ENCODE assay signal across 30 mouse cellular contexts in genomic region chr17:42692136-42692535, GRCm38 (mm10). TPM values are rescaled to one million over a fixed set of nuclear protein-coding genes. Genes with fewer than 3 reads are reported as not detected.
DNase-seq lines count a peak whose midpoint lies in the region; ATAC-seq and TF ChIP-seq lines count a peak whose summit lies in the region.
"Had no signal": no experiment of that assay in that cellular context is flagged by ENCODE, and none has a peak within 500 bp of the region (broad histone marks: within the 10 kb centered on the region; RNA-seq: fewer than 3 reads in every experiment).

Gene Adgrf4, minus strand, starts transcription at chr17:42692284.

- no peaks in the 10 kb centered on the region for H3K36me3 ChIP-seq in midbrain, embryonic 14.5 days (ENCODE audit: control insufficient read depth, insufficient read depth, low read length)
- H3K36me3 ChIP-seq: forebrain, embryonic 15.5 days; heart, embryonic 13.5 days; midbrain, embryonic 13.5 days had no signal

- DNase-seq in layer of hippocampus, adult 9-11 months = peak; percentile 21
- DNase-seq in layer of hippocampus, adult 2 months (ENCODE audit: low spot score in 2 of 2) = no peak
- DNase-seq in urinary bladder, postnatal 14 days (ENCODE audit: low spot score) = peak; percentile 25
- DNase-seq in urinary bladder, adult 2 months (ENCODE audit: low spot score) = no peak
- DNase-seq in gonadal fat pad, adult 2 months (ENCODE audit: low read depth) = peak; percentile 55
- DNase-seq in midbrain, embryonic 14.5 days = no peak
- DNase-seq: B cell, adult 2 months; cerebellum, adult 8-10 months; cerebellum, postnatal 25 days; heart, postnatal 10 days; kidney, adult 9 months; kidney, postnatal 10 days; lung, adult 2 months; lung, postnatal 10 days; right cerebral cortex, postnatal 4 days; thymus, adult 2 months; thymus, postnatal 36 days had no signal

- ATAC-seq in midbrain, embryonic 14.5 days (ENCODE audit: low FRiP score, low TSS enrichment) = no peak
- ATAC-seq: activated CD4-positive, CD25-positive, alpha-beta regulatory T cell, adult 4 months; forebrain, embryonic 15.5 days; intestine, postnatal 0 days; midbrain, embryonic 13.5 days had no signal

- H3K4me2 ChIP-seq in midbrain, embryonic 14.5 days (ENCODE audit: low read length) = no peak within 1 kb of the TSS
- H3K4me2 ChIP-seq: forebrain, embryonic 15.5 days; heart, embryonic 13.5 days; hindbrain, embryonic 14.5 days; midbrain, embryonic 13.5 days had no signal

- no peaks in the 10 kb centered on the region for H3K4me1 ChIP-seq in midbrain, embryonic 14.5 days (ENCODE audit: control insufficient read depth, insufficient read depth, low read length)
- H3K4me1 ChIP-seq: forebrain, embryonic 15.5 days; heart, embryonic 13.5 days; midbrain, embryonic 13.5 days had no signal

- WGBS in midbrain, embryonic 14.5 days = 88% methylated on average over 10 of the region's 10 CpGs

- H3K9me3 ChIP-seq in midbrain, embryonic 14.5 days (ENCODE audit: control insufficient read depth, low read length) = no peaks in the 10 kb centered on the region
- H3K9me3 ChIP-seq: forebrain, embryonic 15.5 days; heart, embryonic 13.5 days; midbrain, embryonic 13.5 days had no signal

- no peaks in the 10 kb centered on the region for H3K27me3 ChIP-seq in midbrain, embryonic 14.5 days (ENCODE audit: control insufficient read depth, insufficient read depth, low read length)
- H3K27me3 ChIP-seq: forebrain, embryonic 15.5 days; heart, embryonic 13.5 days; midbrain, embryonic 13.5 days had no signal

- H3K4me3 ChIP-seq in layer of hippocampus, adult 2 months = no peak within 1 kb of the TSS
- H3K4me3 ChIP-seq in midbrain, embryonic 14.5 days (replicated peaks; ENCODE audit: low read depth, low read length) = no peak within 1 kb of the TSS
- H3K4me3 ChIP-seq: forebrain, embryonic 15.5 days; heart, embryonic 13.5 days; left cerebral cortex, adult 2 months; midbrain, embryonic 13.5 days had no signal

- TF ChIP-seq CTCF in layer of hippocampus, adult 2 months (conservative IDR thresholded peaks at IDR 0.05) = no peak

- H3K9ac ChIP-seq in midbrain, embryonic 14.5 days (replicated peaks; ENCODE audit: low read length) = no peak within 1 kb of the TSS
- H3K9ac ChIP-seq: forebrain, embryonic 15.5 days; heart, embryonic 13.5 days; hindbrain, embryonic 14.5 days; liver, embryonic 14.5 days; midbrain, embryonic 13.5 days had no signal

- no peak within 1 kb of the TSS for H3K27ac ChIP-seq in layer of hippocampus, adult 2 months
- no peak within 1 kb of the TSS for H3K27ac ChIP-seq in midbrain, embryonic 14.5 days (replicated peaks; ENCODE audit: low read depth, low read length)
- H3K27ac ChIP-seq: forebrain, embryonic 15.5 days; heart, embryonic 13.5 days; hindbrain, embryonic 14.5 days; left cerebral cortex, adult 2 months; liver, embryonic 14.5 days; macrophage; midbrain, embryonic 13.5 days had no signal

RNA-seq across cellular contexts. Expression of gene Adgrf4, which starts in this region (rescaled TPM):
- total RNA-seq in layer of hippocampus, adult 2 months (2021) = 1 to 10 TPM; 1.3 to 2.1 TPM
- polyA plus RNA-seq in urinary bladder, adult 2 months (2012; rRNA removed) = 2.2 and 2.8 TPM in 2 replicates
- polyA plus RNA-seq in gonadal fat pad, adult 2 months (2012; rRNA removed) = 0.31 and 0.33 TPM in 2 replicates
- polyA plus RNA-seq in midbrain, embryonic 14.5 days (2014; fragmentation: Nextera tagmentation; extraction: Ambion mirVana) = 0.25 and 0.32 TPM in 2 replicates
- total RNA-seq: hematopoietic stem cell, adult 5-6 weeks; megakaryocyte-erythroid progenitor cell, adult 5-6 weeks; monocyte, adult 5-6 weeks had no signal
- polyA plus RNA-seq: activated CD4-positive, CD25-positive, alpha-beta regulatory T cell, adult 4 months; embryonic facial prominence, embryonic 11.5 days; macrophage had no signal

Comparison
In these comparisons a context has a peak if more than half of its experiments do, and no peak if none do; other contexts are left out.
1. DNase-seq: peak in layer of hippocampus, adult 9-11 months (single experiment) and urinary bladder, postnatal 14 days (single experiment); none in layer of hippocampus, adult 2 months (0 of 2), urinary bladder, adult 2 months (single experiment) and midbrain, embryonic 14.5 days (single experiment).
2. Peak in DNase-seq in gonadal fat pad, adult 2 months; RNA of the gene not detected or under 1 TPM.